Mouse (Mus musculus) stomach, embryonic 15.5 days (tissue): Measurements from ENCODE around the gene Hdac5. TPM values are rescaled to one million over a fixed set of nuclear protein-coding genes. Genes with fewer than 3 reads are reported as not detected.
A peak's percentile ranks its signal among the peaks of the same experiment; 100 is the strongest.

Experiments used
- ATAC-seq: fragments of 200-750 bp; cut with Nextera tagmentation; 2 replicates; pipeline ENCODE4 v1.8.0; 2017; ENCODE audit warnings: low read depth, moderate number of reproducible peaks, moderate TSS enrichment; ENCODE audit not compliant: insufficient read depth, low FRiP score
- H3K27ac ChIP-seq: fragments of 300-500 bp; sonication (generic); 2 replicates; pipeline ENCODE4 v1.5.1; 2015; ENCODE audit warnings: mild to moderate bottlenecking, inconsistent platforms
- H3K27me3 ChIP-seq: fragments of 300-500 bp; sonication (generic); replicated peaks from 2 replicates; pipeline ENCODE4 v1.6.1; 2015; ENCODE audit warnings: inconsistent platforms
- H3K36me3 ChIP-seq: fragments of 300-500 bp; sonication (generic); 2 replicates; pipeline ENCODE4 v1.6.1; 2015; ENCODE audit warnings: inconsistent platforms
- H3K4me1 ChIP-seq: fragments of 300-500 bp; sonication (generic); 2 replicates; pipeline ENCODE4 v1.6.1; 2015; ENCODE audit warnings: inconsistent platforms
- H3K4me2 ChIP-seq: fragments of 300-500 bp; sonication (generic); 2 replicates; pipeline ENCODE4 v1.6.1; 2015; ENCODE audit warnings: mild to moderate bottlenecking, inconsistent platforms
- H3K4me3 ChIP-seq: fragments of 300-500 bp; sonication (generic); replicated peaks from 2 replicates; pipeline ENCODE4 v1.5.1; 2015; ENCODE audit warnings: inconsistent platforms
- H3K9ac ChIP-seq: fragments of 300-500 bp; sonication (generic); 2 replicates; pipeline ENCODE4 v1.6.1; 2015; ENCODE audit warnings: inconsistent platforms
- H3K9me3 ChIP-seq: fragments of 300-500 bp; sonication (generic); 2 replicates; pipeline ENCODE4 v1.6.1; 2016; ENCODE audit warnings: inconsistent platforms
- WGBS: fragments of 180-500 bp; shearing (Covaris S2); methylation state at CpG from one replicate; pipeline ENCODE4 v1.1.7; 2015; 5-methylcytosine and 5-hydroxymethylcytosine counted together
- polyA plus RNA-seq: library from polyadenylated mRNA; unstranded; fragments of >200 nt; fragmentation: Nextera tagmentation; extraction: Ambion mirVana; gene quantifications from 2 replicates; pipeline ENCODE4 v1.2.1, GENCODE M21; 2015

Gene Hdac5
- polyA plus RNA-seq, 1 experiment from 2014 or later = 68.7 TPM

DNA sequence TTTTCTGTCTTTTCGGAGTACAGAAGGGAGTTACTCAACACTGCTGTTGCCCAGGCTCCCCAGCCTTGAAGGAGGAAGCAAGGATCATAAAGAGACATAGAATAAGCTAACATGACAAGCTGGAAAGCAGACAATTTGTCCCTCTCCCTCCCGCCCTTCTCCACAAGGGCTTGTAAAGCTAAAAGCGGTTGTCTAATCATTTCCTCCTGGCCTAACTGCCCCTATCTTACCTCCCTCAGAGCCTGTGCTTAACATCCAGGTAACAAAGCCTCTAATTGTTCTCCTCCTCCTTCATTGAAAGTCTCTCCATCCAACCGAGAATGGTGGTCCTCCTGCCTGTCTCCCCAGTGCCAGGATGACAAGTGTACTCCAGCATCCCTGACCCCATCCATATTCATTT lies 39.1 kb downstream of the Hdac5 start:
- H3K4me1 ChIP-seq = peaks cover 19% of the 10 kb centered on the region; the same call in 1 of the 2 replicates
- no peak overlapping the region for H3K9ac ChIP-seq
- no peaks in the 10 kb centered on the region for H3K9me3 ChIP-seq
- WGBS = 45% methylated on average over 4 of the region's 4 CpGs
- H3K4me2 ChIP-seq = peak overlapping the region; percentile 91
- peaks cover 12% of the 10 kb centered on the region; the same call in 1 of the 2 replicates for H3K36me3 ChIP-seq
- 0 out of 2 replicates have a peak overlapping the region, but pooled peaks have one; percentile 26 for H3K27ac ChIP-seq
- no peak for ATAC-seq
- no peaks in the 10 kb centered on the region for H3K27me3 ChIP-seq
- H3K4me3 ChIP-seq = no peak overlapping the region

DNA sequence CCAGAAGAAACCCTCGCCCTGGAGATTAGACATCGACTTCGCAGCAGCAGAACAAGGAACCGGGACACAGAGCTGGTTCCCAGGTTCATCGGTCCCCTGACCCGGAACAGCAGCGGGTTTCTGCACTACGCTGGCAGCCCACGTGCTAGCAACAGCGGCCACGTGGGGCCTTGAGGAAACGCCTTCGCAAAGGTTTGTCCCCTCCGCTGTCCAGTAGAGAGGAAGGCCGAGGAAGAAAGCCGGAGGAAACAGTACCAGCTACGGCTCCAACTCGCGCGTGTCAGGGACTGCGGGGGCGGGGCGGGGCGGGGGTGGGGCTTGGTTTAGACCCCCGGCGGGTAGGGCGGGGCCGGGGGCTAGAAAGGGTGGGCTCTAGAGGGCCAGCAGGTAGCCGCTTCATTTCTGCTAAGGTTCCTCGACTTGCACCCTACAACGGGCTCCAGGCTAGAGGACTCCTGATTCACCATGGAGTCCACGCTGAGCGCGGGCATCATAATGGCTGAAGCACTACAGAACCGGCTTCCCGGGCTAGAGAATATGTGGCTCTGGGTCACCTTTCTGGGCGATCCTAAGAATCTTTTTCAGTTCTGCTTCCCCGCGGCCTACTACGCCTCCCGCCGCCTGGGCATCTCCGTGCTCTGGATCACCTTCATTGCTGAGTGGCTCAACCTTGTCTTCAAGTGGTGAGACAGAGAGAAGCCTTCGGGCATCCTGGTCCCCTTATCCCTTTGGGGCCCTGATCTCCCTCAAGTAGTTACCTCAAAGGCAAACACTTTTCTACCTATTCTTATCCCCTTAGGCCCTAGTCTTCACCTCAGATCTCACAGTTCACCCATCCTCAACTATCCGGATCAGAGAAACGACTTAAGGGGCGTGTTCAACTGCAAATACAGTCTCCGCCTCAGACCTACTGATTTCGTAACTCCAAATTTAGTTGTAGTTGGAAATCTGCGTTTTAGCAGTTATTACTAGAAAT lies 40.2 kb downstream of the Hdac5 start, which contains the start of gene G6pc3:
Gene G6pc3, plus strand, starts transcription at position 160 of the 976 bp plus-strand sequence.
- peak; percentile 71 for ATAC-seq
- peak within 1 kb of the TSS; percentile 81 for H3K27ac ChIP-seq
- H3K4me2 ChIP-seq = peak within 1 kb of the TSS; percentile 91
- H3K4me1 ChIP-seq = peaks cover 19% of the 10 kb centered on the region; the same call in 1 of the 2 replicates
- no peaks in the 10 kb centered on the region for H3K9me3 ChIP-seq
- H3K36me3 ChIP-seq = peaks cover 4% of the 10 kb centered on the region; the same call in 1 of the 2 replicates
- H3K4me3 ChIP-seq = peak within 1 kb of the TSS; percentile 59
- WGBS = 1% methylated on average over 50 of the region's 50 CpGs
- H3K27me3 ChIP-seq = no peaks in the 10 kb centered on the region
- H3K9ac ChIP-seq = peak within 1 kb of the TSS; percentile 38

DNA sequence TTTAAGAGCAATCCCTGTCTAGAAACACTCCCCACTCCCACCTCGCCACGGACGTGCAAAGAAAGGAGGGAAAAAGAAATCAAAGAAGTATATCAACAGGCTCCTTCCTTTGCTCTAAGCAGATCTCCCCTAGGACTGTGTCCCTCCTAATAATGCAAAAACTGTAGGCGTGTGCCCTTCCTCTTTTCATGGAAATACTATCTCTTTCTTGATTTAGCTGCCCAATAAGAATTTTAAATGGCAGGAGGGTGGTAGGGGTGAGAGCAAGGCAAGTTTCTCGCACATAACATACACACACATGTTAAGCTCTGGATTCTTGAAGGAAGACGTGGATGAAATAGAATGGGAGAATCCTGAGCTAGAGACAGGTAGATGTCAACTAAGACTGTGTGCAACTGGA lies 41.0 kb downstream of the Hdac5 start:
- peaks cover 19% of the 10 kb centered on the region; the same call in 1 of the 2 replicates for H3K4me1 ChIP-seq
- peak overlapping the region; percentile 59 for H3K4me3 ChIP-seq
- no peaks in the 10 kb centered on the region for H3K36me3 ChIP-seq
- no peak for ATAC-seq
- 57% methylated on average over 6 of the region's 6 CpGs for WGBS
- H3K9me3 ChIP-seq = no peaks in the 10 kb centered on the region
- no peaks in the 10 kb centered on the region for H3K27me3 ChIP-seq
- H3K27ac ChIP-seq = peak overlapping the region; percentile 81; the same call in 1 of the 2 replicates
- peak overlapping the region; percentile 91 for H3K4me2 ChIP-seq
- H3K9ac ChIP-seq = no peak overlapping the region

DNA sequence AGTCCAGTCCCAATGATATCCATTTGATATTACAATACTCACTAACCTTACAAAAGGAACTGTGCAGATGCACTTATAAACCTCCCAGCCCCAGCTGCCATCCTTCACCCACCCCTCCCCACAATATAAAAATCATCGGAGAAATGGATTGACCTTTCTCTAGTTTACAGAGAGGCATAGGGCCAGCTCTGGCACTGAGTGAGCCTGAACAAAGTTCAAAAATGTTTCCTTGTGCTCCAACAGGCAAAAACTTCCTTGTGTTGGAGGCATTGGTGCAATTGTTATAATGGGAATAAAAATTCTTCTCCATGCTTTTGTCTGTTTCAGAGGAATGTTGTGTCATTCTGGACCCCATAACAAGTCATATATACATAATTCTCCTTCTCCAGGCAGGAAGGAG lies 43.7 kb downstream of the Hdac5 start:
- ATAC-seq = no peak
- no peak overlapping the region for H3K4me3 ChIP-seq
- no peaks in the 10 kb centered on the region for H3K27me3 ChIP-seq
- no peak overlapping the region for H3K9ac ChIP-seq
- WGBS = 50% methylated on average over 1 of the region's 1 CpGs
- H3K27ac ChIP-seq = peak overlapping the region; percentile 16; the same call in 1 of the 2 replicates
- H3K9me3 ChIP-seq = no peaks in the 10 kb centered on the region
- 0 out of 2 replicates have a peak, but pooled peaks cover 4% of the 10 kb centered on the region for H3K36me3 ChIP-seq
- no peak overlapping the region for H3K4me2 ChIP-seq
- peaks cover 21% of the 10 kb centered on the region for H3K4me1 ChIP-seq

DNA sequence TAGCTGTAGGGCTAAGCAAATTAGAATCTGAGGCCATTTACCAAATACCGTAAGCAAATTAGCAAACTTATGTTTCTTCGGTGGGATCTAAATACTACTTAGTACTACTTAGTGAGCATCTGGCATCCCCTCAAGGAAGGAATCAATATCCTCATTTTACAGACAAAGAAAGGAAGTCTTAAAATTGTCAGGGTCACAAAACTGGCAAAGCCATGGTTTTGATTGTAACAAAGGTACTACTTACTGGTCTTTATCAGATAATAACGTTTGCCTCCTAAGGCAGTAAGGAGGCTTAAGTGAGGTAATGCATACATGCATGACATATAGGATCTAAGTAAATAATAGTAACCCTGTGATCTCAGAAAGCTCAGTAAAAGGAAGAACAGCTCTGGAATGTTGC lies 44.3 kb downstream of the Hdac5 start:
- Histone ChIP-seq H3K4me2 (peak overlapping the region; percentile 65), H3K27me3 (no peaks in the 10 kb centered on the region), H3K9me3 (no peaks in the 10 kb centered on the region), H3K4me1 (peaks cover 16% of the 10 kb centered on the region), H3K9ac (no peak overlapping the region), H3K27ac (peak overlapping the region; percentile 94), H3K4me3 (peak overlapping the region; percentile 92), H3K36me3 (0 out of 2 replicates have a peak, but pooled peaks cover 4% of the 10 kb centered on the region)
- WGBS = 49% methylated on average over 3 of the region's 3 CpGs
- no peak for ATAC-seq

DNA sequence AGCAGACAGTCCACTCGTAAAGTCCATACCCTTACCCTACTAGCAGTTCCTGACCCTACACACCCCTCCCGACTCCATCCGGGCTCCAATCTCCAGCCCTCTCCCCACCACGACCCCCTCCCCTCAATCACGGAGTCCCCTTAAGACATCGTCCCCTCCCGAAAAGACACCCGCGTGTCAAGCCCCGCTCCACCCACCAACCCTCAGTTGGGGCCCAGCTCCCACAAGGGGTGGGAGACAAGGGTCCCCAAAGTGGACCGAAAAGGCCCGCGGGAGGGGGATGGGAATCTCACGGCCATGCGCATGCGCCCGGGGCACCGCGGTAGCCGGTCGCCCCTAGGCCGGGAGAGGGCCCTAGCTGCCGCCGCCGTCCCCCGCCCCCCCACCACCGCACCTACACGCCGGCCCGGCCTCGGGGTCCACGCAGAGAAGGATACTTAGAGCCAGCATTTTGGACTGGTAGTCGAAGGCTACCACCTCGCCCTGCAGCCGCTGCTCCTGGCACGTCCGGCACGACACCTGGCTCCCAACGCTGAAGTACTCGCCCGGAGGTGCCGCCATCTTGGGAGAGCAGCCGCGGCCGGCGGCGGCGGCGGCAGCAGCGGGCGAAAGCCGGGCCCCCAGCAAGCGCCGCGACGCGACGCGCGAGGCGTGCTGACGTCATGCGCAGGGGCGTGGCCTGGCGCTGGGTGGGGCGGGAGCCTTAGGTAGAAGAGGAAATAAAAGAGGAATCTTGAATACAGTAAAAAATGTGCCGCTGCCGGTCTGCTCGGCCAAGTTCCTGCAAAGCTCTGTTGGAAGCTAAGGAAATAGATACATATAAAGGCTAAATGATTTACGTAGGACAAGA lies 45.1 kb downstream of the Hdac5 start, which contains the start of gene Lsm12:
Gene Lsm12, minus strand, starts transcription at position 651 of the 850 bp plus-strand sequence.
- H3K9ac ChIP-seq = peak within 1 kb of the TSS; percentile 94
- H3K4me3 ChIP-seq = peak within 1 kb of the TSS; percentile 92
- H3K27me3 ChIP-seq = no peaks in the 10 kb centered on the region
- 0 out of 2 replicates have a peak, but pooled peaks cover 4% of the 10 kb centered on the region for H3K36me3 ChIP-seq
- H3K4me2 ChIP-seq = peak within 1 kb of the TSS; percentile 65
- WGBS = under 1% methylated on average over 69 of the region's 70 CpGs
- no peaks in the 10 kb centered on the region for H3K9me3 ChIP-seq
- ATAC-seq = peak; percentile 76
- H3K27ac ChIP-seq = peak within 1 kb of the TSS; percentile 94
- peaks cover 11% of the 10 kb centered on the region for H3K4me1 ChIP-seq

DNA sequence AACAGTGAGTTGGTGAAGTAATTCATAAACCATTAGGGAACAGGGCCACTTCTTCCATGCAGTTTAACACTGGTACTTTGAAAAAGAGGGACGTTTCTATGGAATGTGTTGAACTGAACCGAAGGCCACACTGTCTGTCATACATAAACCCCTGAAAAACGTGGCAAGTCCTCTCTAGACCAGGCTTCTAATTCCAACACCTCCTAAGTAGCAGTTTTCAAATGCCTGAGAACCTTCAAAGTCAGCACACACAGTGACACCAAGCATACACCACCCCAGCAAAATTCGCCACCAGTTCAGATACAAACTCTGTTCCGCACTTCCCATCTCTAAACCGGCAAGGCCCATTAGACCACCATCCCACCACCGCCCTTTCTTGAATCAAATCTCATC lies 45.7 kb downstream of the Hdac5 start:
- H3K9ac ChIP-seq = peak overlapping the region; percentile 94
- no peaks in the 10 kb centered on the region for H3K9me3 ChIP-seq
- peak overlapping the region; percentile 65 for H3K4me2 ChIP-seq
- no peak for ATAC-seq
- 0 out of 2 replicates have a peak, but pooled peaks cover 4% of the 10 kb centered on the region for H3K36me3 ChIP-seq
- H3K4me1 ChIP-seq = peaks cover 10% of the 10 kb centered on the region
- peak overlapping the region; percentile 92 for H3K4me3 ChIP-seq
- 2% methylated on average over 7 of the region's 7 CpGs for WGBS
- H3K27me3 ChIP-seq = no peaks in the 10 kb centered on the region
- peak overlapping the region; percentile 94 for H3K27ac ChIP-seq

DNA sequence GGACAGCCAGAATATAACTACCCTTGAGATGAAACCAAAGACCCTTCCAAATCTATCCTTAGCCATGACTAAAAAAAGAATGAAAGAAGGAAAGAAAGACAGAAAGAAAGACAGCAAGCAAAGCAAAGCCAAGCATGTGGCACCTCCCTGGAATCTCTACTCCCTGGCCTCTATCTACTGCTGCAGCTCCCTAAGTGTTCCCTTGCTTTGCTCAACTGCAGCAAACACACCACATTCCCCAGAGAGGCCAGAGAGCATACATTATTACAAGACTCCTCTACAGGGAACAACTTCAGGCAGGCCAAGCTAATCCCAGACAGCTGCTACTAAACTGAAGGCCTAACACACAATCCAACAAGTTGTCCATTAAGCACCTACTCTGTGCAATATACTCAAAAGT lies 50.1 kb downstream of the Hdac5 start:
- no peaks in the 10 kb centered on the region for H3K9me3 ChIP-seq
- peaks cover 3% of the 10 kb centered on the region; the same call in 1 of the 2 replicates for H3K4me1 ChIP-seq
- no peak overlapping the region for H3K9ac ChIP-seq
- peaks cover 18% of the 10 kb centered on the region for H3K36me3 ChIP-seq
- no peak for ATAC-seq
- no peak overlapping the region for H3K27ac ChIP-seq
- H3K4me3 ChIP-seq = no peak overlapping the region
- H3K27me3 ChIP-seq = no peaks in the 10 kb centered on the region
- H3K4me2 ChIP-seq = no peak overlapping the region

DNA sequence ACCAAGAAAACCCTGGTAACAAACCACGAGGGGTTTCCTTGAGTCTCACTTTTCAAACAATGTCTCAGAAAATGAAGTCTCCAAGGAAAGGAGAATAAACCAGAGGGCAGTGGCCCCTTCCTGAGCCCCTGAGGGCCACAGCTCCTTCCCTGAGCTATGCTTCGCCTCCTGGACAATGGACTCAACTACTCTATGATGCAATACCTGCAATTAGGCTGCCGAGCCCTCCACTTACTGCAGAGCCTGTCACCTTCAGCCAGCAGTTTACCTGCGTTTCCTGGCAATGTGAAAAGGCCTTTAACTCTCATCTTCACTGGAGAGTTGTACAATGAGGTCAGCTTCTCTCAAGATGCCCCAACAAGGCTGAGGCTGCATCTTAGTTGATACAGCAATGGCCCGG lies 61.3 kb downstream of the Hdac5 start:
- Histone ChIP-seq H3K36me3 (peaks cover 28% of the 10 kb centered on the region), H3K27ac (no peak overlapping the region), H3K27me3 (no peaks in the 10 kb centered on the region), H3K9ac (no peak overlapping the region), H3K4me3 (no peak overlapping the region), H3K4me2 (no peak overlapping the region), H3K4me1 (no peaks in the 10 kb centered on the region), H3K9me3 (no peaks in the 10 kb centered on the region)
- WGBS = 82% methylated on average over 5 of the region's 5 CpGs
- no peak for ATAC-seq

DNA sequence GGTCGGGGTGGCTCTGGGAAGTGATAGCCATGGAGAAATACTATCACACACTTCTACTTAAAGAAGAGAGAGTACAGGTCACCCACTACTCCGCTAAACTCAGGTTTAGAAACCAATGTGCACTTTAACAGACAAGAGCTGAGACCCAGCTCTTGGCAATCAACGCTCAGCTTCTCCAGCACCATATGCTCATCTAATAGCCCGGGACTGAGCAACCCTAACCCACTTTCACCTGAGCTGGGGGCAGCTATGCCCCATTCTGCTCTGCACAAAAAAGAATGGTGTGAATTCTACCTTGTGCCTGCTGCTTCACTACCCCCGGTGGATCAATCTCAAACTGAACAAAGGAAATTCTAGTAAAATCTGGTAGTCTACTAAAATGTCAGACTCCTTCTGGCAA lies 62.4 kb downstream of the Hdac5 start:
- H3K4me3 ChIP-seq = no peak overlapping the region
- no peaks in the 10 kb centered on the region for H3K4me1 ChIP-seq
- no peaks in the 10 kb centered on the region for H3K9me3 ChIP-seq
- H3K27me3 ChIP-seq = no peaks in the 10 kb centered on the region
- ATAC-seq = no peak
- no peak overlapping the region for H3K9ac ChIP-seq
- H3K4me2 ChIP-seq = no peak overlapping the region
- no peak overlapping the region for H3K27ac ChIP-seq
- H3K36me3 ChIP-seq = peaks cover 34% of the 10 kb centered on the region
- 85% methylated on average over 5 of the region's 5 CpGs for WGBS

DNA sequence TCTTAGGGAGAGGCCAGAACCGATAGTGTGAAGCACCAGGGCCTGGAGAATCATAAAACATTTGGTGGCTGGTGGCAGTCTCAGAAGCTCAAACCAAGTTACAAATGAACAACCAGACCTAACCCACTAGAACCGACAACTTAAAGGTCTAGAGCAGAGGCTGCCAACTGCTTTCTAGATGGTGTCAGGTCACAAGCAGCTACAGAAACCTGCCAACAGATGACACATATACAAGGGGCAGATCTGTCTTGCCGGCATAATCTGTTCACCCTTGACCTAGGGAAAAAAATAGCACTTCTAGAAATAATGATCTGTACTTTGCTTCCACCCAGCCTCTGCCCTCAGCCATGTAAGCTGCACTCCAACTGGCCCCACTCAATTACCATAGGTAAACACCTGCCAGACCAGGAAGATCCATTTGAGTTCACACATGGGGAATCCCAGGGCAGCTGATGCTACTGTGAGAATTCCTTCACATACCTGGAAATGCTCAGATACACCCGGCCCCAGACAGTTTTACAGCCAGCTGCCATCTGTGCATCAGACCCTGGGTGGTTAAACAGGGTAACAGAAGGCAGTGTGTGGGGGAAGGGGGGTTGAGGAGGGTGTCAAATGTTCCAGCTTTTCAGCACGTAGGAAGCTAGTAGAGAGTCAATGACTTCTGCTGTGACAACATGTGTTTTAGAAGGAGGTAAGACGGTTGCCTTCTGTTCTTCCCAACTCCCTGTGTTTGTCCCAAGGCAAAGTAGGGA lies 63.8 kb downstream of the Hdac5 start:
- WGBS = 37% methylated on average over 6 of the region's 6 CpGs
- peaks cover 38% of the 10 kb centered on the region for H3K36me3 ChIP-seq
- H3K4me3 ChIP-seq = no peak overlapping the region
- no peaks in the 10 kb centered on the region for H3K27me3 ChIP-seq
- no peak overlapping the region for H3K27ac ChIP-seq
- H3K4me2 ChIP-seq = no peak overlapping the region
- no peaks in the 10 kb centered on the region for H3K4me1 ChIP-seq
- no peak for ATAC-seq
- H3K9ac ChIP-seq = no peak overlapping the region
- H3K9me3 ChIP-seq = no peaks in the 10 kb centered on the region
